Mouse (Mus musculus) CD8-positive naive resting alpha-beta T cell, adult 2 months (primary cell): ENCODE results near the gene Fam19a5.

Experiments
- DNase-seq, 2 experiments: peaks; one replicate each; pipeline ENCODE4 v3.0.0; 2022; ENCODE audit warnings: low read depth in 2 of 2, low spot score in 2 of 2

Fam19a5 gene

GRCm38 (mm10) chr15:87543599-87544338 lies at the start of gene Fam19a5:
Gene Fam19a5, plus strand, starts transcription at chr15:87544299.
- DNase-seq: no peak

GRCm38 (mm10) chr15:87501737-87502136 lies 42.4 kb upstream of the Fam19a5 start:
- DNase-seq: no peak

GRCm38 (mm10) chr15:87507349-87507748 lies 36.8 kb upstream of the Fam19a5 start:
- no peak for DNase-seq

GRCm38 (mm10) chr15:87510886-87511285 lies 33.2 kb upstream of the Fam19a5 start:
- no peak for DNase-seq

- DNase-seq: no peak
Observed at GRCm38 (mm10) chr15:87518161-87518560, 25.9 kb upstream of the Fam19a5 start.

GRCm38 (mm10) chr15:87529271-87529670 lies 14.8 kb upstream of the Fam19a5 start:
- DNase-seq: no peak

GRCm38 (mm10) chr15:87541656-87542055 lies 2.4 kb upstream of the Fam19a5 start:
- no peak for DNase-seq

- DNase-seq: no peak
Observed at GRCm38 (mm10) chr15:87544401-87545129, 466 bp downstream of the Fam19a5 start.

GRCm38 (mm10) chr15:87545130-87545642 lies 1.1 kb downstream of the Fam19a5 start:
- DNase-seq: no peak

GRCm38 (mm10) chr15:87545731-87546360 lies 1.7 kb downstream of the Fam19a5 start:
- DNase-seq: no peak

GRCm38 (mm10) chr15:87547022-87547421 lies 2.9 kb downstream of the Fam19a5 start:
- no peak for DNase-seq

- DNase-seq: no peak
Observed at GRCm38 (mm10) chr15:87549724-87550123, 5.6 kb downstream of the Fam19a5 start.

GRCm38 (mm10) chr15:87550756-87551155 lies 6.7 kb downstream of the Fam19a5 start:
- DNase-seq: no peak

GRCm38 (mm10) chr15:87551556-87551955 lies 7.5 kb downstream of the Fam19a5 start:
- DNase-seq: no peak

- DNase-seq: no peak
Observed at GRCm38 (mm10) chr15:87555811-87556210, 11.7 kb downstream of the Fam19a5 start.

- DNase-seq: no peak
Observed at GRCm38 (mm10) chr15:87564331-87564730, 20.2 kb downstream of the Fam19a5 start.

- no peak for DNase-seq
Observed at GRCm38 (mm10) chr15:87566040-87566929, 22.2 kb downstream of the Fam19a5 start.

GRCm38 (mm10) chr15:87570182-87570581 lies 26.1 kb downstream of the Fam19a5 start:
- DNase-seq: no peak

- no peak for DNase-seq
Observed at GRCm38 (mm10) chr15:87579861-87580260, 35.8 kb downstream of the Fam19a5 start.

- no peak for DNase-seq
Observed at GRCm38 (mm10) chr15:87583921-87584621, 40.0 kb downstream of the Fam19a5 start.
